Mouse (Mus musculus): Measurements from ENCODE around the gene 1700029I15Rik. TPM values are rescaled to one million over a fixed set of nuclear protein-coding genes. Genes with fewer than 3 reads are reported as not detected.
"Not testable (repeated sequence)": the region's sequence is repeated elsewhere in the genome, so short reads cannot be mapped to it uniquely, and the experiment has no call there.

The 1700029I15Rik gene
- polyA plus RNA-seq, 1 experiment from 2014 or later, result 0.62 TPM

DNA sequence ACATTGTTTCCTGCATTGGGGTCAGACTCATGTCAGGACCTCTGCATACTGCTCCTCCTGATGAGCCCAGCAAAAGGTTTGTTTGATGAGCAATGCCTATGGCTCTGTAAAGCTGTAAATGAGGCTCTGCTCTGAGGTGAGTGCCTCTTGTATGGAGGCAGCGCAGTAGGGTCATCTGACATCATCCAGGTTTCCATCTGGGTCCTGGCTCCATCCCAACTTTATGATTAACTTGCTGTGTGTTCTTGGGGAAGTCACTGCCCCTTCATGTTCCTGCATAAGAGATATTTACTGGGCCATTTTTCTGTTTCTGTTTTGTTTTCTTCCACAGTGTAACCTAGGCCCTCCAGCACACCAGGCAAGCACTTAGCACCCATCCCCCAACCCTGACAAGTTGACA, 15.1 kb downstream of the 1700029I15Rik start:
- H3K4me3 ChIP-seq, result no peak overlapping the region
- ATAC-seq (ENCODE audit: extremely low read depth, insufficient number of reproducible peaks, low FRiP score, low TSS enrichment), result no peak
- 63% methylated on average over 1 of the region's 1 CpGs for WGBS
- no peaks in the 10 kb centered on the region for H3K36me3 ChIP-seq
- peaks cover 11% of the 10 kb centered on the region for H3K4me1 ChIP-seq
- no peaks in the 10 kb centered on the region for H3K9me3 ChIP-seq
- H3K27ac ChIP-seq (replicated peaks), result no peak overlapping the region
- no peak overlapping the region for H3K4me2 ChIP-seq
- H3K9ac ChIP-seq, result no peak overlapping the region
- peaks cover 81% of the 10 kb centered on the region for H3K27me3 ChIP-seq (replicated peaks)

DNA sequence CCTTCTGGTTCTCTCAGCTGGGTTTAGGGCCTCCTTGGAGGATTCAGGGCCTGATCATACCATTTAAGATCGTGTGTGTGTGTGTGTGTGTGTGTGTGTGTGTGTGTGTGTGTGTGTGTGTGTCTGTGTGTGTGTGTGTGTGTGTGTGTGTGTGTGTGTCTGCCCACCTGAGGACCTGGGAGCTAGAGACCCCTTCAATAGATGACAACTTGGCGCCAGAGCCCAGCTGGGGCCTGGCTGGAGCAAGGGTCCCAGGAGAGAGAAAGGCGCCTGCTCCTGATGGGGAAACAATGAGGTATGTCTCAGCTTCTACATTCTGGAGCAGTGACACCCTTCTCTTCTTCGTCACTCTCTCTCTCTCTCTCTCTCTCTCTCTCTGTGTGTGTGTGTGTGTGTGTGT, 17.5 kb downstream of the 1700029I15Rik start:
- Histone ChIP-seq H3K36me3 (peaks cover 19% of the 10 kb centered on the region), H3K27me3 (replicated peaks) (peaks cover 59% of the 10 kb centered on the region)
- not testable (repeated sequence) for H3K9ac ChIP-seq; H3K9me3 ChIP-seq; H3K4me2 ChIP-seq; H3K4me3 ChIP-seq; ATAC-seq (ENCODE audit: extremely low read depth, insufficient number of reproducible peaks, low FRiP score, low TSS enrichment); H3K4me1 ChIP-seq; H3K27ac ChIP-seq (replicated peaks)
- 87% methylated on average over 2 of the region's 4 CpGs for WGBS

DNA sequence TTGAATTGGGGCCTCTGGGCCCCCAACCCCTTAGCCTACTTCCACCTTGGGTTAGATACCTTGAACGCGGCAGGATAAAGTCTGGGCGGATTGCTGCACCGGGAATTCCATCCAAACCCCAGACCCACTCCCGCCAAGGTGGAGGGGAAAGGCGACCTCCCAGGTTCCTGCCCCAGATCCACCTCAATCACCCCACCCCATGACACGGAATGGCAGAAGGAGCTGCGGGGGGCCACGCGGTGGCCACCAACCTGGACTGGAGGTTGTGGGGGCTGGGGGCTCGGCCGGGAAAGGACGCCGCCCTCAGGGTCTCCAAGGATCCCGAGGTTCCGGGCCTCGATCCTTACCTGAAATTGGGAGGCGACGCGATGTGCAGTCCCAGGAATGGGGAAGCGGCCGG, 18.3 kb downstream of the 1700029I15Rik start:
- H3K27ac ChIP-seq (replicated peaks), result no peak overlapping the region
- no peak for ATAC-seq (ENCODE audit: extremely low read depth, insufficient number of reproducible peaks, low FRiP score, low TSS enrichment)
- WGBS, result 6% methylated on average over 20 of the region's 22 CpGs

DNA sequence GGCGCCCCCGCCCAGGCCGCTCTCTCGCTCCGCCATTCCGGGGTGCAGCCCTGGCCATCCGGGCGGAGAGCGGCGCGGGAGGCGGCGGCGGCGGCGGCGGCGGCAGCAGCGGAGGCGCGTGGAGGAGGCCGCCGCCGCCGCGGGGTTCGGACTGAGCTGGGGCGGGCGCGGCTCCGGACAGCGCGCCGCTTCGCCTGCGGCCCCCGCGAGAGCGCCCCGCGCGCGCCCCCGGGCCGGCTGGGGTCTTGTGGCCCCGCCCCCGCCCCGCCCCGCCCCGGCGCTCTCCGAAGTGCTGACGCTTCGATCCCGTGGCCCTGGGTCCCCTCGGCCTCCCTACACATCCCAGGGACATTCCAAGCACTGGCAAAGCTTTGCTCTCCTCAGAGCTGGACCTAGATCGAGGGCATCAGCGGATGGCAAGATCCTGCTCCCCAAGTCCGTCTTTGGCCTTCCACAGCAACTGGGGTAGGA, 18.8 kb downstream of the 1700029I15Rik start, which contains the start of gene Mapk8ip1:
Gene Mapk8ip1, minus strand, starts transcription at position 173 of the 471 bp plus-strand sequence.
- Histone ChIP-seq H3K4me2 (peak within 1 kb of the TSS; percentile 96), H3K4me3 (peak within 1 kb of the TSS; percentile 69), H3K36me3 (peaks cover 32% of the 10 kb centered on the region), H3K4me1 (peaks cover 7% of the 10 kb centered on the region), H3K27ac (replicated peaks) (no peak within 1 kb of the TSS), H3K9me3 (no peaks in the 10 kb centered on the region), H3K27me3 (replicated peaks) (peaks cover 47% of the 10 kb centered on the region), H3K9ac (peak within 1 kb of the TSS; percentile 80)
- ATAC-seq (ENCODE audit: extremely low read depth, insufficient number of reproducible peaks, low FRiP score, low TSS enrichment), result peak; percentile 26; the same call in 1 of the 2 replicates
- WGBS, result 4% methylated on average over 27 of the region's 59 CpGs

More for the DNA sequence above, 18.3 kb downstream of the 1700029I15Rik start:
- peak overlapping the region; percentile 96 for H3K4me2 ChIP-seq
- no peaks in the 10 kb centered on the region for H3K9me3 ChIP-seq
- H3K4me1 ChIP-seq, result peaks cover 7% of the 10 kb centered on the region
- peaks cover 52% of the 10 kb centered on the region for H3K27me3 ChIP-seq (replicated peaks)
- peak overlapping the region; percentile 80 for H3K9ac ChIP-seq
- H3K36me3 ChIP-seq, result peaks cover 27% of the 10 kb centered on the region
- H3K4me3 ChIP-seq, result peak overlapping the region; percentile 69

DNA sequence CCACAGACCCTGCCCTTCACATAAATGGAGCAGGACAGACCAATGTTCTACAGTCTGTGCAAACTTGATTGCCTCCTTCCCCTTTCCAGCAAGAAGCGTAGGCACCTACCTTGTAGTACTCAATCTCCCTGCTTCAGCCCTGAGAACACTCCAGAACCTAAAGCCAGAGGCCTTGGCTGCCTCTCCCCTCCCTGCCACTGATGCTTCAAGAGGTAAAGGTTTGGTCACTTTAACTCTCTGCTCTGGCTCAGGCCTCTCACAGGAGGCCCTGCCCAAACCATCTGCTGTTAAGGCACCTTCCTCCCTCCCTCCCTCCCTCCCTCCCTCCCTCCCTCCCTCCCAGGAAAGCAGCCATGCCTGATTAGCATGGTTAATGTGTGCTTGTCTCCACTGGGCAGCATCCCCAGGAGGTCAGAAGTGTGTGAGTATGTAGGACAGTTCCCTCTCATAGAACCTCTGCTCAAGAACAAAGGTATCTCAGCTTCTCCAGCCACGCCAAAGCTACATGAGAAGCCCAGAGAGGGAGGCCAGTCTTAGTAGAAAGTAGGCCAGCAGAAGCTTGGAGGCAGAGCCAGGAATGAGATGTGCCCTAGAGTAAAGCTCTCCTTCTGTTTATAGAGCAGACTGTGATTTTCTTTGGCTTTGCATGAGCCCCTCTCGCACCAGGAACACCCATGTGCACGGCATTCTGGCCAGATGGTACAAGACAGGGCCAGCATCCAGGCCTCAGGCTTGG, 20.4 kb downstream of the 1700029I15Rik start:
- no peak overlapping the region for H3K4me3 ChIP-seq
- ATAC-seq (ENCODE audit: extremely low read depth, insufficient number of reproducible peaks, low FRiP score, low TSS enrichment), result no peak
- no peak overlapping the region for H3K9ac ChIP-seq
- H3K4me2 ChIP-seq, result no peak overlapping the region
- no peaks in the 10 kb centered on the region for H3K9me3 ChIP-seq
- H3K27me3 ChIP-seq (replicated peaks), result peaks cover 38% of the 10 kb centered on the region
- H3K36me3 ChIP-seq, result peaks cover 46% of the 10 kb centered on the region
- H3K27ac ChIP-seq (replicated peaks), result no peak overlapping the region
- H3K4me1 ChIP-seq, result peaks cover 7% of the 10 kb centered on the region
- 74% methylated on average over 4 of the region's 4 CpGs for WGBS

DNA sequence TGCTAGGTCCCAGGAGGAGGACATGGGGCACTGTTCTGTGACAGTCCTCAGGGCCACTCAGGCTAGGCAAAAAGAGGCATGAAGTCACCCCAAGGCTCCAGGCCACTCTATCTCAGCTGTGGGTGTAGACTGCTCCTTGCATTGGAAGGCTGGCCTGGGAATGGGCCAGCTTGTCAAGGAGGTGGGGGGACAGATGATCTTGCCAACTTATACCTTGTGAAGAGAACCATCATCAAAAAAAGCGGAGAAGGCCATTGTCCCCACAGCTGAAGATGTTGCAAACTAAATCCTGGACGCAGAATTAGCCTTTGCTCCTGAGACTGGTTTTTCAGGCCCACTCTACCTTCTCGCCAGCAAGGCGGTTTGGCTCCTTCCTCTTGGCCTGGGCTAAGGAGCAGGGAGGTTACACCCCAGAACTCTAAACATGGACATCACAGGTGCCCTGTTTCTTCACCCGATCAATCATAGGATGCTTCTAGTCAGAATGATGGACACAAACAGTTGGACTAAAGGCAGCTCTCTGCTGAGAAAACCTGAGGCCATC, 21.5 kb downstream of the 1700029I15Rik start:
- H3K4me3 ChIP-seq, result no peak overlapping the region
- 85% methylated on average over 5 of the region's 5 CpGs for WGBS
- H3K36me3 ChIP-seq, result peaks cover 56% of the 10 kb centered on the region
- no peaks in the 10 kb centered on the region for H3K9me3 ChIP-seq
- H3K27ac ChIP-seq (replicated peaks), result no peak overlapping the region
- no peak for ATAC-seq (ENCODE audit: extremely low read depth, insufficient number of reproducible peaks, low FRiP score, low TSS enrichment)
- peaks cover 7% of the 10 kb centered on the region for H3K4me1 ChIP-seq
- H3K27me3 ChIP-seq (replicated peaks), result peaks cover 33% of the 10 kb centered on the region
- H3K4me2 ChIP-seq, result no peak overlapping the region
- H3K9ac ChIP-seq, result no peak overlapping the region

DNA sequence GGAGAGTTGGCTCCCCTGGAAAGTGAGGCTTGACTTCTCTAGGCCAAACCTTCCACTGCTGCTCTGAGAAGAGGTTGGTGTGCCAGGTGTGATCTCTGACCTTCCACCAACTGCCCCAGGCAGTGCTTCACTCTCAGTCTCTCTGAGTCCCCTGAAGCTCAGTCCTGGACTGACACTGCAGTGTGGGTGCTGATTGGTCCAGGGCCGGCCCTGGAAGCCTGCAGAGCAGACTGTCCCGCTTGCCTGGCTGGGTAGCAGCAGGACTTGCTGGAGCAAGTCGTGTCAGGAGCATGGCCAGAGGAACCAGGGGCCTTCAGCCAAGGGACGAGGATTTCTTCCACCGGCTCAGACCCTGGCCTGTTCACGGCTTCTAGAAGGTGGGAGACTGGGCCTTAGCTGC, 22.4 kb downstream of the 1700029I15Rik start:
- WGBS, result 72% methylated on average over 6 of the region's 6 CpGs

DNA sequence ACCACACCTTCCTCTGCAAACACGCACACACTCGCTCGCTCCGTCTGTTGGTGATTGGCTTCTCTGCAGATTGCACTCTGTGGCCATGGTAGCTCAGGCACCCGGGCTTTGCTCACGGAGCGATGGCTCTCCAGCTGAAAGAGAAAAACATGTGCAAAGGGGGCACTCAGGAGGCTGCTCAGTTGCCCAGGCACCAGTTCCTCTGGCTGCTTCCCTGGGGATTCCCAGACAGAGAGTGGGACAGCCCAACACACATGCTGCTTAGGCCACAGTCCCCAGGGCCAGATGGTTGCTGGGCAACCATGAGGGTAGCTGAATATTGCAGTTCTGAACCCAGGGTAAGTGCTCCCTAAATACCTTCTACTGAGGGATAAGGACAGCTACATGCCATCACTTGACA, 23.3 kb downstream of the 1700029I15Rik start:
- Histone ChIP-seq H3K27ac (replicated peaks) (no peak overlapping the region), H3K36me3 (peaks cover 75% of the 10 kb centered on the region), H3K4me3 (no peak overlapping the region), H3K4me1 (peaks cover 6% of the 10 kb centered on the region), H3K9ac (no peak overlapping the region), H3K4me2 (no peak overlapping the region), H3K27me3 (replicated peaks) (peaks cover 16% of the 10 kb centered on the region), H3K9me3 (no peaks in the 10 kb centered on the region)
- no peak for ATAC-seq (ENCODE audit: extremely low read depth, insufficient number of reproducible peaks, low FRiP score, low TSS enrichment)
- WGBS, result 92% methylated on average over 7 of the region's 7 CpGs

More for the DNA sequence above, 22.4 kb downstream of the 1700029I15Rik start:
- no peaks in the 10 kb centered on the region for H3K9me3 ChIP-seq
- H3K27ac ChIP-seq (replicated peaks), result no peak overlapping the region
- no peak overlapping the region for H3K9ac ChIP-seq
- peaks cover 25% of the 10 kb centered on the region for H3K27me3 ChIP-seq (replicated peaks)
- H3K4me2 ChIP-seq, result no peak overlapping the region
- H3K4me3 ChIP-seq, result no peak overlapping the region
- peaks cover 7% of the 10 kb centered on the region for H3K4me1 ChIP-seq
- ATAC-seq (ENCODE audit: extremely low read depth, insufficient number of reproducible peaks, low FRiP score, low TSS enrichment), result no peak
- H3K36me3 ChIP-seq, result peaks cover 65% of the 10 kb centered on the region

DNA sequence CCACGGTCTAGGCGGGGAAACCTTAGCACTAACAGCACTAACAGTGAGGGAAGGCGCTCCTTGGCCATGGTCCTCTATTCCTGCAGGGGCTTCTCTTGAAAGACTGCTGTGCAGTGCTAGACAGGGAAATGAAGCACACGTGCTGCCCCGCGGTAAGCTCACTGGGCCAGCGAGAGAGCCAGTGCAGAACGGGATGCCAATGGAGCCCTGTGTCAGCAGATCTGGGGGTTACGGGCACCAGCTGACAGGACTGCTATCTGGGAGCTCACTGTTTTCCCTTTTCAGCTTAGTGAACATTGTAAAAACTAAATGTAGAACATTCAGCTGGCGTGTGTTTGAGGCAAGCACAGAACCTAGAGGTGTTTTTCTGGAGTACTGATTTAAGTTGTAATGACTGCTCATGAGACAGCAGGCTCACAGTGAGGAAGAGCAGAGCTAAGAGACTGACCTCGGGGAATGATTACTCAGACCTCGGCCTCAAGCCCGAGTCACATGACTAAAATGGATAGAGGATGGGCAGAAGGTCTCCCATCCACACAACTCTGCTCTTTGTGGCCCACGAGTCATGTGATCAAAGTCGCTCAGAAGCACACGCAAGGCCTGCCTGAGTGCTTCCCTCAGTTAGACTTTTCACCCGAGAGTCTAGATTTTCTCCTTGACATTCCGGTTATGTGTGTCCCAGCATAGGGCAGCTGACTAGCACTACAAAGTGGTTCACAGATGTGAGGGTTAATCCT, 26.1 kb downstream of the 1700029I15Rik start:
- H3K4me3 ChIP-seq, result no peak overlapping the region
- H3K4me1 ChIP-seq, result no peaks in the 10 kb centered on the region
- no peak overlapping the region for H3K9ac ChIP-seq
- 87% methylated on average over 18 of the region's 18 CpGs for WGBS
- H3K36me3 ChIP-seq, result peaks cover 97% of the 10 kb centered on the region
- H3K4me2 ChIP-seq, result no peak overlapping the region
- ATAC-seq (ENCODE audit: extremely low read depth, insufficient number of reproducible peaks, low FRiP score, low TSS enrichment), result no peak
- H3K27me3 ChIP-seq (replicated peaks), result no peaks in the 10 kb centered on the region
- H3K27ac ChIP-seq (replicated peaks), result no peak overlapping the region
- H3K9me3 ChIP-seq, result no peaks in the 10 kb centered on the region

DNA sequence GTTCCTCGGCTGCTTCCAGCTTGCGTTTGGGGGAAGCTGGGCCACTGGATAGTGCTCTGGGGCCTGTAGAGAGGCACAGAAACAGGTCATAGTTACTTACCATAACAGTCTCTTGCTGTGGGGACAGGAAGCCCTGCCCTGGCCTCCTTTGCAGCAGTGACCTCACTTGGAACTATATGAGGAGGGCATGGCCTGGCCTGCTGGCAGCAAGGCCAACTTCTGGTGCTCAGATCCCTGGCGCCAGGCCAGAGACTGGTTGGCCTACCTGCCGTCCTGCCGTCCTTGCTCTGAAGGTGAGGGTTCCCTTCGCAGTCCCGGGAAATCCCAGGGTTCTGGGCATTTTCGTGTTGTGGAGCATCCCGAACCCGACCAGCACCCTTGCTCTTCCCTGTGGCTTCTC, 29.4 kb downstream of the 1700029I15Rik start:
- no peak for ATAC-seq (ENCODE audit: extremely low read depth, insufficient number of reproducible peaks, low FRiP score, low TSS enrichment)
- Histone ChIP-seq H3K27ac (replicated peaks) (no peak overlapping the region), H3K9ac (no peak overlapping the region), H3K4me1 (no peaks in the 10 kb centered on the region), H3K4me3 (no peak overlapping the region), H3K36me3 (peaks cover 97% of the 10 kb centered on the region), H3K4me2 (no peak overlapping the region), H3K27me3 (replicated peaks) (no peaks in the 10 kb centered on the region), H3K9me3 (no peaks in the 10 kb centered on the region)
- WGBS, result 87% methylated on average over 10 of the region's 10 CpGs

DNA sequence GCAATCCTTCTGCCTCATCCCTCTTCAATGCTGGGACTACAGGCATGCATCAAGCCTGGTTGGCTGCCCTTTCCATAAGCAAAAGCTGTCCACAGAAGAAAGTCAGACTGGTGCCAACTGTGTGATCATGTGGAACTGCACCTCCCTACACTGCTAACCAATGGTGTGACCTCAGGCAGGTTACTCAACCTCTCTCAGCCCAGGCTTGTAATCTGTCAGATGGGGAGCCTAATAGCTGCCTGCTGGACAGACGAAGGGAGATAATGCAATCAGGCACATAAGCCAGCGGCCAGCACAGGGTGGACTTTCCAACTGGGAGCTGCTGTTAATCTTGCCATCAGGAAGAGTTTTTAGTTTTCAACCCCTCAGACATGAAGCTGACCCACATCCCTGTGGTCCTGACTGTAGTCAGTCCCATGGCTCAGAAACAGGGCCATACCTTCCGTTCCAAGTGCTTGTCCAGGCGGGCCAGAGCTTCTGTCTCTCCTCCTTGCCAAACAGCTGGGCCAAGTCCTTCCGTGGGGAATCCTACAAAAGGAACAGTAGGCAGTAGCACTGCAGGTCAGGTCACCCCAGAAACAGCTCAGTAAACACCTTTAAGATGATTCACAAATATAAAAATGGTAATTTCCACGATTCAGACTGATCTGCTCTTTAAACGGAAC, 39.5 kb downstream of the 1700029I15Rik start:
- H3K4me3 ChIP-seq, result no peak overlapping the region
- H3K9ac ChIP-seq, result no peak overlapping the region
- 92% methylated on average over 7 of the region's 7 CpGs for WGBS
- H3K4me1 ChIP-seq, result peaks cover 45% of the 10 kb centered on the region
- peaks cover 87% of the 10 kb centered on the region for H3K36me3 ChIP-seq
- no peak overlapping the region for H3K4me2 ChIP-seq
- no peak overlapping the region for H3K27ac ChIP-seq (replicated peaks)
- ATAC-seq (ENCODE audit: extremely low read depth, insufficient number of reproducible peaks, low FRiP score, low TSS enrichment), result no peak
- H3K9me3 ChIP-seq, result no peaks in the 10 kb centered on the region
- no peaks in the 10 kb centered on the region for H3K27me3 ChIP-seq (replicated peaks)
